Mouse (Mus musculus): Measurements from ENCODE around the gene Unc93b1. TPM values are rescaled to one million over a fixed set of nuclear protein-coding genes. Genes with fewer than 3 reads are reported as not detected.

Gene Unc93b1
- 8.6 and 10.8 TPM in 2 replicates for total RNA-seq (2014; rRNA removed)
- 10.6 and 13.2 TPM in 2 replicates for polyA plus RNA-seq (2015; fragmentation: Nextera tagmentation; extraction: Ambion mirVana)

DNA sequence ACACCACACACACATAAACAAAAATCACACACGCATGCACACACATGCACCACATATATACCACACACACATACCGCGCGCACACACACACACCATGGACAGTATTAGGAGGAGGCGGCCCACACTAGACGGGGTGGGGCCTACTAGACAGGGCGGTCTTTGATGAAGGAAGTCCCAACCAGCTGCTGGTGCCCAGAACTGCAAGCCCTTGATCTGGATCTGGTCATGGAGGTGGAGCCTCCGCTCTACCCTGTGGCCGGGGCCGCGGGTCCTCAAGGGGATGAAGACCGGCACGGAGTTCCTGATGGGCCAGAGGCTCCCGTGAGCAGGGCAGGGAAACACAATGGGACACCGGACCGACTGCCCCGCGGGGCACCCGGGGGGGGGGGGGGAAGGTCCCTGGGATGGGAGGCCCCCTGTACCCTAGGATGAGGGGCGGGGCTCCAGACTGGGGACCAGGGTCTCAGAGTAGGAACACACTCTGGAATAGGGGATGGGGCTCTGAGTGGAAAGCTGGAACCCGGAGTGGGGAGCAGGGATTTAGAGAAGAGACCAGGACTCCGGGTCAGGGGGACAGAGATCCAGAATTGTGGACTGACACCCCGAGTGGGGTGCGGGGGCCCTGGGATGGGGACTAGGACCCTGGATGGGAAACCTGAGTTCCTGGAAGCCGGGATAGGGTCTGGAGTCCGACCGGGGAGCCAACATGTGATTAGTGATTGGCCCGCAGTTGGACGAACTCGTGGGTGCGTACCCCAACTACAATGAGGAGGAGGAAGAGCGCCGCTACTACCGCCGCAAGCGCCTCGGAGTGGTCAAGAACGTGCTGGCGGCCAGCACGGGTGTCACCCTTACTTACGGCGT is at the start of gene Unc93b1:
Unc93b1 (plus strand) TSS at position 155 of the 864 bp plus-strand sequence.
- H3K36me3 ChIP-seq (ENCODE audit: insufficient read depth): no peaks in the 10 kb centered on the region
- ATAC-seq: peak; percentile 73
- H3K9ac ChIP-seq: peak within 1 kb of the TSS; percentile 35; the same call in 1 of the 2 replicates
- no peaks in the 10 kb centered on the region for H3K27me3 ChIP-seq (ENCODE audit: insufficient read depth, low read length)
- H3K4me3 ChIP-seq (ENCODE audit: low read depth, low read length): peak within 1 kb of the TSS; percentile 30
- no peak for TF ChIP-seq CTCF (IDR thresholded peaks at IDR 0.05; ENCODE audit: low read depth)
- no peaks in the 10 kb centered on the region for H3K9me3 ChIP-seq (ENCODE audit: low read length)
- 8% methylated on average over 42 of the region's 42 CpGs for WGBS
- 0 out of 2 replicates have a peak, but pooled peaks cover 1% of the 10 kb centered on the region for H3K4me1 ChIP-seq (ENCODE audit: insufficient read depth)
- H3K4me2 ChIP-seq (ENCODE audit: low read depth): peak within 1 kb of the TSS; percentile 58
- no peak for DNase-seq
- no peak within 1 kb of the TSS for H3K27ac ChIP-seq (ENCODE audit: low read depth, low read length)

DNA sequence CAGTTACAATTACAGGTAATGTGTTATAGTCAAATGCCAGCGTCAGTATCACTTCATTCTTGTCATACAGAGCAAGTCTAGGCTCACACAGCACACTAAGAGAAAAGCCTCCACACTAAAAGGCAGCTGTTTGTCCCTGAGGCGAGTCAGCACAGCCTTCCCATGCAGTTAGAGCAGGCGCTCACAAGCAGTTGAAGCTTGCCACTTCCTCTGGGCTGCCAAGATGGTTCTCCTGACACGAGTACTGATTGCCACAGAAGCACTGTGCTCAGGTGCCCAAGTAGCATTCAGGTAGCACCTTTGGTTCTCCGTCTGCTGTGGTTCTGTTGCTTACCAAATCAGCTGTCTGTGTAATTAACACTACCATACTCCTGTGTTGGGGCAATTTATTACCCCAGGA is 45.9 kb upstream of the Unc93b1 start:
- TF ChIP-seq CTCF (IDR thresholded peaks at IDR 0.05; ENCODE audit: low read depth): no peak
- ATAC-seq (no peak), DNase-seq (no peak)
- Histone ChIP-seq H3K27ac (ENCODE audit: low read depth, low read length) (no peak overlapping the region), H3K27me3 (ENCODE audit: insufficient read depth, low read length) (no peaks in the 10 kb centered on the region), H3K36me3 (ENCODE audit: insufficient read depth) (peaks cover 75% of the 10 kb centered on the region), H3K9me3 (ENCODE audit: low read length) (no peaks in the 10 kb centered on the region), H3K4me3 (ENCODE audit: low read depth, low read length) (no peak overlapping the region), H3K4me2 (ENCODE audit: low read depth) (no peak overlapping the region), H3K4me1 (ENCODE audit: insufficient read depth) (no peaks in the 10 kb centered on the region), H3K9ac (no peak overlapping the region)
- WGBS: 93% methylated on average over 5 of the region's 5 CpGs

GRCm38 (mm10) chr19:3890181-3890580 is 44.8 kb upstream of the Unc93b1 start:
- H3K36me3 ChIP-seq (ENCODE audit: insufficient read depth): peaks cover 83% of the 10 kb centered on the region

DNA sequence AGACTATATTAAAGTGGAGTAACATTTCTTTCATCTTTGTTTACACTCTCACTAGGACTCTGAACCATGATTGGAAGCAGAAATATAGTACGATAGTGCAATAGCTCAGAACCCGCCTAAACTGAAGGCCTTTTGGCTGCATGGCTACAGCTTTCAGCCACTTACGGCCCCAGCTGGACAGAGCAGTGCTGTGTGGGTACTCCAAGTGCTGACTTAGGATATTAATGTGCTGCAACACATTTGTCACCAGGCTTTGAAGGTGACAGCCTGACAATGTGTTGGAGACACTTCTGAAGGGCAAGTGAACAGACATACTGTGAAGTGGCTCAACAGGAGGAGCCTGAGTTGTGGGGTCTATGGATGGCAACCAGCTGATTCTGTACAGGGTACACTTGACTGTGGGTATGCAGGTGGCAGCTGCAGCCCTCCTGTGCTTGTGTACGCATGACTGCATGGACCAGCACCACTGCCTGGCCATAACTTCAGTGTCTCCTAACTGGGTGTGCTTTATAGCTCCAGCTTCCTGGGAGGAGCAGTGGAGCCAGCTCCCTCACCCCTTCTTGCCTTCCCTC is 41.4 kb upstream of the Unc93b1 start:
- Histone ChIP-seq H3K9ac (no peak overlapping the region), H3K27me3 (ENCODE audit: insufficient read depth, low read length) (no peaks in the 10 kb centered on the region), H3K36me3 (ENCODE audit: insufficient read depth) (peaks cover 82% of the 10 kb centered on the region), H3K9me3 (ENCODE audit: low read length) (no peaks in the 10 kb centered on the region), H3K27ac (ENCODE audit: low read depth, low read length) (no peak overlapping the region), H3K4me2 (ENCODE audit: low read depth) (no peak overlapping the region), H3K4me3 (ENCODE audit: low read depth, low read length) (no peak overlapping the region), H3K4me1 (ENCODE audit: insufficient read depth) (no peaks in the 10 kb centered on the region)
- no peak for ATAC-seq
- DNase-seq: no peak
- TF ChIP-seq CTCF (IDR thresholded peaks at IDR 0.05; ENCODE audit: low read depth): no peak
- WGBS: 89% methylated on average over 4 of the region's 4 CpGs

More at GRCm38 (mm10) chr19:3890181-3890580, 44.8 kb upstream of the Unc93b1 start:
- no peaks in the 10 kb centered on the region for H3K9me3 ChIP-seq (ENCODE audit: low read length)
- TF ChIP-seq CTCF (IDR thresholded peaks at IDR 0.05; ENCODE audit: low read depth): peak; percentile 52
- no peaks in the 10 kb centered on the region for H3K4me1 ChIP-seq (ENCODE audit: insufficient read depth)
- no peak overlapping the region for H3K9ac ChIP-seq
- ATAC-seq (no peak), DNase-seq (no peak)
- no peaks in the 10 kb centered on the region for H3K27me3 ChIP-seq (ENCODE audit: insufficient read depth, low read length)
- no peak overlapping the region for H3K4me2 ChIP-seq (ENCODE audit: low read depth)
- H3K4me3 ChIP-seq (ENCODE audit: low read depth, low read length): no peak overlapping the region
- H3K27ac ChIP-seq (ENCODE audit: low read depth, low read length): no peak overlapping the region
- WGBS: 90% methylated on average over 8 of the region's 8 CpGs

DNA sequence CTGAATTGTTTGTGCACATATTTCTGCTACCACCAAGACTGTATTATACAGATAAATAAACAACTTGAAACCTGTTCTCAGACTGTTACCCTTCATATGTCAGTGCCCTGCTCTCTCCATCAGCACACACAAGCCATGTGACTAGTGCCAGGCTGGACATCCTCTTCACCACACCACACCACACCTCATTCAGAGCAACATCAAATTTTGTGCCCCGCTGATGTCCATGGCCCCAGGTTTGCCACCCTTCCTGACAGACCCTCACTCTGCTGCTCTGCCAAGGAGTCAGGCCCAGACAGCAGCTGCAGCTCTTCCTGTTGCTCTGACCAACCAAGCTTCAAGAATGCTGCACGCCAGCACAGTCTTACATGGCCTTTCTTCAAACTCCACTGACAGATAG is 40.7 kb upstream of the Unc93b1 start:
- no peak for ATAC-seq
- Histone ChIP-seq H3K4me3 (ENCODE audit: low read depth, low read length) (no peak overlapping the region), H3K9ac (no peak overlapping the region), H3K9me3 (ENCODE audit: low read length) (no peaks in the 10 kb centered on the region), H3K27ac (ENCODE audit: low read depth, low read length) (no peak overlapping the region), H3K36me3 (ENCODE audit: insufficient read depth) (peaks cover 76% of the 10 kb centered on the region), H3K4me1 (ENCODE audit: insufficient read depth) (no peaks in the 10 kb centered on the region), H3K27me3 (ENCODE audit: insufficient read depth, low read length) (no peaks in the 10 kb centered on the region), H3K4me2 (ENCODE audit: low read depth) (no peak overlapping the region)
- no peak for TF ChIP-seq CTCF (IDR thresholded peaks at IDR 0.05; ENCODE audit: low read depth)
- 88% methylated on average over 2 of the region's 2 CpGs for WGBS
- DNase-seq: no peak

DNA sequence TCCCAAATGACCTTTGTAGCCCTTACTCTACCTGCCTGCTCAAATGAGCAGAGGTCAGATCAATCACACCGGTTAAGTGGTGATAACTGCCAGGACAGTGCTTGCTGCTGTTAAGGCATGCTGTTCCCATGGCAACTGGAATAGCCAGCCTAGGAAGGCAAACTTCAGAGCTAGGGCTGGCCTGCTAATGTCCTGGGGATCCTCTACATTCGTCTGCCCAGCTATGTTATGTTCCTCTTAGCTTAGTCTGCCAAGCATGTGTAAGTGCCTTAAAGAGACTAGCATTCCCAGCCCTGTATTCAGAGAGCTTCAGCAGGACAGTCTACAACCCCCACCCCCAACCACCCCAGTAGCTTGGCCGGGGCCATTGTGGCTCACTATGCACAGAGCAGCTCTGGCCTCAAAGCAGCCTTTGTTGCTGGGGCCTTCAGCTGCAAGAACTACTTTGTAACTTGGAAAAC is 39.8 kb upstream of the Unc93b1 start:
- H3K9me3 ChIP-seq (ENCODE audit: low read length): no peaks in the 10 kb centered on the region
- ATAC-seq: peak; percentile 86
- H3K27ac ChIP-seq (ENCODE audit: low read depth, low read length): peak overlapping the region; percentile 29; the same call in 1 of the 2 replicates
- no peaks in the 10 kb centered on the region for H3K27me3 ChIP-seq (ENCODE audit: insufficient read depth, low read length)
- peak; percentile 24 for DNase-seq
- no peak overlapping the region for H3K4me2 ChIP-seq (ENCODE audit: low read depth)
- no peak overlapping the region for H3K4me3 ChIP-seq (ENCODE audit: low read depth, low read length)
- WGBS: 28% methylated on average over 3 of the region's 3 CpGs
- H3K36me3 ChIP-seq (ENCODE audit: insufficient read depth): peaks cover 67% of the 10 kb centered on the region
- no peaks in the 10 kb centered on the region for H3K4me1 ChIP-seq (ENCODE audit: insufficient read depth)
- no peak overlapping the region for H3K9ac ChIP-seq
- no peak for TF ChIP-seq CTCF (IDR thresholded peaks at IDR 0.05; ENCODE audit: low read depth)

- no peak overlapping the region for H3K4me2 ChIP-seq (ENCODE audit: low read depth)
- no peak overlapping the region for H3K4me3 ChIP-seq (ENCODE audit: low read depth, low read length)
- H3K4me1 ChIP-seq (ENCODE audit: insufficient read depth): no peaks in the 10 kb centered on the region
- ATAC-seq (no peak), DNase-seq (no peak)
- H3K9me3 ChIP-seq (ENCODE audit: low read length): no peaks in the 10 kb centered on the region
- no peaks in the 10 kb centered on the region for H3K27me3 ChIP-seq (ENCODE audit: insufficient read depth, low read length)
- 0 out of 2 replicates have a peak overlapping the region, but pooled peaks have one; percentile 15 for H3K27ac ChIP-seq (ENCODE audit: low read depth, low read length)
- H3K9ac ChIP-seq: no peak overlapping the region
- whole genome bisulfite sequencing: 93% methylated on average over 10 of the region's 10 CpGs
- H3K36me3 ChIP-seq (ENCODE audit: insufficient read depth): peaks cover 57% of the 10 kb centered on the region
- no peak for TF ChIP-seq CTCF (IDR thresholded peaks at IDR 0.05; ENCODE audit: low read depth)
Observed at GRCm38 (mm10) chr19:3896208-3896607, 38.8 kb upstream of the Unc93b1 start.

Data from forebrain, postnatal 0 days (tissue).